Mouse (Mus musculus) liver, embryonic 15.5 days (tissue): ENCODE data around the gene Zfp827. TPM values are rescaled to one million over a fixed set of nuclear protein-coding genes. Genes with fewer than 3 reads are reported as not detected.

Source experiments
- ATAC-seq: fragments of 200-750 bp; cut with Nextera tagmentation; 2 replicates; pipeline ENCODE4 v1.8.0; 2017; ENCODE audit warnings: moderate number of reproducible peaks, mild to moderate bottlenecking, moderate library complexity; ENCODE audit not compliant: insufficient read depth
- H3K27ac ChIP-seq: fragments of 300-500 bp; sonication (generic); replicated peaks from 2 replicates; pipeline ENCODE4 v1.5.1; 2015; ENCODE audit warnings: mild to moderate bottlenecking, inconsistent platforms
- H3K27me3 ChIP-seq: fragments of 300-500 bp; sonication (generic); 2 replicates; pipeline ENCODE4 v1.6.1; 2015; ENCODE audit warnings: mild to moderate bottlenecking, inconsistent platforms
- H3K36me3 ChIP-seq: fragments of 300-500 bp; sonication (generic); replicated peaks from 2 replicates; pipeline ENCODE4 v1.6.1; 2015; ENCODE audit warnings: moderate library complexity, mild to moderate bottlenecking, inconsistent platforms
- H3K4me1 ChIP-seq: fragments of 300-500 bp; sonication (generic); replicated peaks from 2 replicates; pipeline ENCODE4 v1.6.1; 2015; ENCODE audit warnings: inconsistent platforms
- H3K4me2 ChIP-seq: fragments of 300-500 bp; sonication (generic); 2 replicates; pipeline ENCODE4 v1.6.1; 2015; ENCODE audit warnings: moderate library complexity, mild to moderate bottlenecking, inconsistent platforms
- H3K4me3 ChIP-seq: fragments of 300-500 bp; sonication (generic); replicated peaks from 2 replicates; pipeline ENCODE4 v1.5.1; 2015; ENCODE audit warnings: mild to moderate bottlenecking, inconsistent platforms
- H3K9ac ChIP-seq: fragments of 300-500 bp; sonication (generic); 2 replicates; pipeline ENCODE4 v1.6.1; 2015; ENCODE audit warnings: moderate library complexity, mild to moderate bottlenecking, inconsistent platforms
- H3K9me3 ChIP-seq: fragments of 300-500 bp; sonication (generic); replicated peaks from 2 replicates; pipeline ENCODE4 v1.6.1; 2016; ENCODE audit warnings: inconsistent platforms
- WGBS: fragments of 180-500 bp; shearing (Covaris S2); methylation state at CpG from one replicate; pipeline ENCODE4 v1.1.7; 2015; ENCODE audit warnings: mixed read lengths; ENCODE audit not compliant: insufficient replicate concordance; 5-methylcytosine and 5-hydroxymethylcytosine counted together
- polyA plus RNA-seq: library from polyadenylated mRNA; unstranded; fragments of >200 nt; fragmentation: Nextera tagmentation; extraction: Ambion mirVana; gene quantifications from 2 replicates; pipeline ENCODE4 v1.2.1, GENCODE M21; 2015

Zfp827 gene
- polyA plus RNA-seq, 1 experiment from 2014 or later = 0.47 TPM

DNA sequence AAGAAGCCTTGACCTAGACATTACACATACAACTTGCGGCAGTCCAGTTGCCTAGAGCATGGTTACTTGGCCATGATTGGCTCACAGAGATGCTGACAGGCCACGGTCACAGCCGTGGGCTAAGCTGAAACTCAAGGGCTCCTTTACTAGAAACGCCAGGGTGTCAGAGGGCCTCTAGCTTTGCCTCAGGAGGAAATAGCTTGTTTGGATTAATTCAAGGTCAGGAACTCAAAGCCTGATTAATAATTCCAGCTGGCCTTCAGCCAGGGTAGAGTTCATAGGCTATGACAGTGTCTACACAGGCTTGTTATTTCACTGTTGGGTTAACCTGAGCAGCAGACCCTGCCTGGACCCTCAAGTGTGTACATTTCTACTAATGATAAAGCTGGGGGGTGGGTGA is 132.1 kb downstream of the Zfp827 start:
- no peaks in the 10 kb centered on the region for H3K9me3 ChIP-seq
- no peak overlapping the region for H3K4me2 ChIP-seq
- no peaks in the 10 kb centered on the region for H3K27me3 ChIP-seq
- peaks cover 26% of the 10 kb centered on the region; the same call in 1 of the 2 replicates for H3K4me1 ChIP-seq
- H3K36me3 ChIP-seq = no peaks in the 10 kb centered on the region
- 68% methylated on average over 4 of the region's 4 CpGs for WGBS
- H3K27ac ChIP-seq = no peak overlapping the region
- no peak overlapping the region for H3K9ac ChIP-seq
- H3K4me3 ChIP-seq = no peak overlapping the region
- ATAC-seq = peak; percentile 20; the same call in 1 of the 2 replicates

DNA sequence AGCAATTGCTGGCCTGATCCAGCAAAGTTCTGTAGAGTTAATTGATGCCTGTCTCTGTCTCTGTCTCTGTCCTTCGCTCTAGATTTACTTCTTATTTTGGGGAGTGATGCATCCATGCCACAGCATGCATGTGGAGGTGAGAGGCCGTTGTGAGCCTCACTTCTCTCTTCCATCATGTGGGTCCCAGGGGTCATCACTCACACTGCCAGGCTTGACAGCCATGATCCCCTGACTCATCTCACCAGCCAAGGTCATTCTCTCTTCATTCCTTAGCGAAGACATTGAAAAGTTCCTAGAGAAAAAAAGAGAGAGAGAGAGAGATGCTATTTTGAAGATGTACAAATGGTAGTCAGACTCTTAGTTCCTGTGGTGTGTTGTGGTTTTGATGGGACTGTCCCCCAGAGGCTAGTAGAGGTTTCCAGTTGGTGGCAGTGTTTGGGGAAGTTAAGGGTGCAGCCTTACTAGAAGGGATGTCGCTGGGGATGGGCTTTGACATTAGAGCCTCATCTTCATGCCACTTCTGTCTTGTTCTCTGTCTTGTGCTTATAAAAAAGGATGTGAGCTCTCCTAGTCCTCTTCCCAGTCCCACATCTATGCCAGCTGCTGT is 133.0 kb downstream of the Zfp827 start:
- WGBS = 44% methylated on average over 4 of the region's 4 CpGs
- Histone ChIP-seq H3K9ac (no peak overlapping the region), H3K4me3 (no peak overlapping the region), H3K4me1 (peaks cover 26% of the 10 kb centered on the region; the same call in 1 of the 2 replicates), H3K4me2 (no peak overlapping the region), H3K27me3 (no peaks in the 10 kb centered on the region), H3K9me3 (no peaks in the 10 kb centered on the region), H3K27ac (no peak overlapping the region), H3K36me3 (no peaks in the 10 kb centered on the region)
- no peak for ATAC-seq

DNA sequence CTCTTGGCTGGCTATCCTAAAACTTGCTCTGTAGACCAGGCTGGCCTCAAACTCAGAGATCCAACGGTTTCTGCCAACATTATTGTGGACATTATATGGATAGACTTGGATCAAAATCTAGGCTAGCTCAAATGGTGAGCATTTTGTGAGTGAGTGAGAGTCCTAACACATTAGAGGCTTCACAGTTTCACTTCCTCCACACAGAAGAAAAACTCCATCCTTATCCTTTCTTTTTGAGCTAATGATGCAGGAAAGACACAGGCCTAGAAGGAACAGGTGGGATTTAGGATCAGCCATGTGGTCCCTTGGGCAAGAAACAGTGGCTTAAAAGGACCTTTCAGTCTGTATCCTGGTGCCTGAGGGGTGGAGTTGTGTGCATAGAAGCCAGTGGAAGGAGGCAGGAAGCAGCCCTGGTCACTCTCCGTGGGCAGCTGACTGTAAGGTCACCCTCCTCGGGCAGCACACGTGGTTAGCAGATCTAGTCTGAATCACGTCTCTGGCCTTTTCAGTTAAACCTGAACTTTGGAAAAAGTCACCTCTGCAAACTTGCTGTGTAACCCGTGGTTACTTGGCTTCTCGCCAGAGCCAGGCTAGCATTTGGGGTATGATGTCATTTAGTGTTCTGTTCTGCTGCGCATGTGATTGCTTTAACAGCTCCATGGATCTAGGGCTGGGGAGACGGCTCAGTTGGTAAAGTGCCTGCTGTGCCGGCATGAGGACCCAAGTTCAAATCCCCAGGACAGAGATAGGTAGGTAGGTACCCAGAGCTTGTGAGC is 134.5 kb downstream of the Zfp827 start:
- Histone ChIP-seq H3K4me1 (peaks cover 26% of the 10 kb centered on the region; the same call in 1 of the 2 replicates), H3K9ac (no peak overlapping the region), H3K4me3 (no peak overlapping the region), H3K36me3 (no peaks in the 10 kb centered on the region), H3K27me3 (no peaks in the 10 kb centered on the region), H3K27ac (peak overlapping the region; percentile 55; the same call in 1 of the 2 replicates), H3K4me2 (no peak overlapping the region), H3K9me3 (no peaks in the 10 kb centered on the region)
- peak; percentile 73 for ATAC-seq
- WGBS = 50% methylated on average over 10 of the region's 10 CpGs

DNA sequence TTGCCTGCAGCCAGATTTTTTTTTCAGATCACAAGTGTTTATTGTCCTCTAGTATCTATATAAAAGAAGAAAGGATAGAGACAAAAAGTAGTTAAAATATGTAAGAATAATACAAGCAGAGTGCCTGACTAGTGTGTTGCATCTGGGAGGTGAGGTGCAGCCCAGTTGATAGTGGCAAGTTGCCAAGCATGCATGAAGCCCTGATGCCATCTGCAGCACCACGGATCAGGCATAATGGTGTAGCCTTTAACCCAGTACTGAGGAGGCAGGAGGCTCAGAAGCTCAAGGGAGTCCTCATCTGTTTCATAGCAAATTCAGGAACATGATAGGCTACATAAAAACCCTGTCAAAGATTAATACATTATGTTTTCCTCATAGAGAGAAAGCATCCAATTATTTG is 136.1 kb downstream of the Zfp827 start:
- Histone ChIP-seq H3K4me2 (no peak overlapping the region), H3K4me1 (peaks cover 26% of the 10 kb centered on the region; the same call in 1 of the 2 replicates), H3K36me3 (no peaks in the 10 kb centered on the region), H3K9me3 (no peaks in the 10 kb centered on the region), H3K27ac (no peak overlapping the region), H3K4me3 (no peak overlapping the region), H3K9ac (no peak overlapping the region), H3K27me3 (no peaks in the 10 kb centered on the region)
- no peak for ATAC-seq
- 48% methylated on average over 1 of the region's 1 CpGs for WGBS

DNA sequence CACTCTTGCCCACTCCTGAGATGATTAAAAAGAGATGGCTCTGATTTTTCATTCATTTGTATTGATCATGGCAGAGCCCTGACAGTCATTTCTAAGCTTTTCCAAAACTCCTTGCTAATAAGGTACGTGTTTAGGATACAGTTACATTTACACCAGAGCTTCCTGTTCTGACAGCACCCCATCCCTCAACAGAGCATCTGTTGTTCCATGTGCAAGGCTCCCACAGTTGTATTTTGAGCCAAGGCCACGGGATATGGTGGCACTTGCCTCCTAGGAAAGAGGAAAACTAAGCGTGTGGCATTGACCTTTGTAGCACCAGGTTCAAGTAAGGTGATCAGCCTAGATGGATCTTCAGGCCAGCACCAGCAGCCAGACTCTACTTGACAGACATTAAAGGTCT is 137.0 kb downstream of the Zfp827 start:
- Histone ChIP-seq H3K4me1 (peaks cover 23% of the 10 kb centered on the region; the same call in 1 of the 2 replicates), H3K4me2 (no peak overlapping the region), H3K4me3 (no peak overlapping the region), H3K36me3 (no peaks in the 10 kb centered on the region), H3K9me3 (no peaks in the 10 kb centered on the region), H3K27me3 (no peaks in the 10 kb centered on the region), H3K9ac (no peak overlapping the region), H3K27ac (no peak overlapping the region)
- 69% methylated on average over 3 of the region's 3 CpGs for WGBS
- no peak for ATAC-seq

DNA sequence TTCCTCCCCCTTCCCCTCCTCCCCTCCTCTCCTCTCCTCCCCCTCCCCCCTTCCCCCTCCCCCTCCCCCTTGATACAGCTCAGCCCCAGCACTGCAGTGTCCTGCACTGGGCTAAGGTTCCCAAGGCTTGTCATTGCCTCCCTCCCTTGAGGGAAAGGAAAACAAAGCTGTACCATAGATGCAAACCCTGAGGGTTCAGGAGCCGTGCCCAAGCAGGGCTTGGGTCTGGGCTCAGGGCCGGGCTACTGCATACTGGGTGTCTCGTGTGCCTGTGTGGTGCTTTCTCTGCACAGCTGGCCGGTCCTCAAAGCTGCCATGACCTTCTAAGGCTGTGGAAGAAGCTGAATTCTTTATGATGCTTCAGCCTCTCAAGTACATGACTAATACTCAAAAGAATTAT is 145.4 kb downstream of the Zfp827 start:
- ATAC-seq = no peak
- no peaks in the 10 kb centered on the region for H3K9me3 ChIP-seq
- H3K27ac ChIP-seq = no peak overlapping the region
- no peaks in the 10 kb centered on the region for H3K36me3 ChIP-seq
- 64% methylated on average over 4 of the region's 4 CpGs for WGBS
- no peak overlapping the region for H3K9ac ChIP-seq
- no peaks in the 10 kb centered on the region for H3K27me3 ChIP-seq
- H3K4me1 ChIP-seq = no peaks in the 10 kb centered on the region
- no peak overlapping the region for H3K4me3 ChIP-seq
- no peak overlapping the region for H3K4me2 ChIP-seq

DNA sequence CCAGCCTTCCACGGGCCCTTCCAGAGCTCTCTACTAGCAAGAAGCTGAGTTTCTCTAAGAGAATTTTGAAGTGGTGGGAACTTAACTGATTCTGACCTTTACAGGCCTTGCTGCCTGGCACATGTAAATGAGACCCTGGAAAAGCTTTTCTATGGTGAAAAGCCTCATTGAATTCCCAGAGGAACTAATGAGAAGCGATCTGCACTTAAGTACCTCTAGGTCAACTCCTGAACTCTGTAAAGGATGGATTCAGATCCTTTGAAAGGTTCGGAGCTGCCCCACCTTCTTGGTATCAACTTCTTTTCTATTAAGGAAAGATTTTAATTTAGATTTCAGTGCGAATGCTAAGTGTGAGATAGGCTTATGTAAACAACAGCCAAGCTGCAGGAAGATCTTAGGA is 147.8 kb downstream of the Zfp827 start:
- ATAC-seq = no peak
- Histone ChIP-seq H3K4me2 (no peak overlapping the region), H3K9me3 (no peaks in the 10 kb centered on the region), H3K27me3 (no peaks in the 10 kb centered on the region), H3K36me3 (no peaks in the 10 kb centered on the region), H3K27ac (no peak overlapping the region), H3K4me1 (no peaks in the 10 kb centered on the region), H3K4me3 (no peak overlapping the region), H3K9ac (no peak overlapping the region)
- 58% methylated on average over 4 of the region's 4 CpGs for WGBS

DNA sequence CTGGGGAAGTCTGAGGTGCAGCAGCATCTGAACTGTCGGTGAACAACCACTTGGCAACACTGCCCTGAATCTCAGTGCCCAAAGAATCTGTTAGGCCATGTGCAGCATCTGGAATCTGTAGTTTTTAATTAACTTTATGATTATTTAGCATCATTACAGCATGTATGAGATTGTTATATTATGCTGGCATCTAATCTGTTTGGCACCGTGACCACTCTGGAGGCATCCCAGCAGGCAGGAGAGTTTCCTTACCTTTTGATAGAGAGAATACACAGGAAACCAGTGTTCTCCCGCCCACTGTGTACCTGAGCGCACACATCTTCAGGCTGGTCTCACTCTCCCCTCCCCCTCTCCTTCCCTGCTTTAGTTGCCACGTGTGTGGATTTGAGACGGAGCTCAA is 151.4 kb downstream of the Zfp827 start:
- no peak for ATAC-seq
- H3K4me3 ChIP-seq = no peak overlapping the region
- no peak overlapping the region for H3K27ac ChIP-seq
- H3K4me2 ChIP-seq = no peak overlapping the region
- H3K36me3 ChIP-seq = no peaks in the 10 kb centered on the region
- no peak overlapping the region for H3K9ac ChIP-seq
- 75% methylated on average over 6 of the region's 6 CpGs for WGBS
- H3K27me3 ChIP-seq = no peaks in the 10 kb centered on the region
- H3K9me3 ChIP-seq = no peaks in the 10 kb centered on the region
- H3K4me1 ChIP-seq = no peaks in the 10 kb centered on the region

DNA sequence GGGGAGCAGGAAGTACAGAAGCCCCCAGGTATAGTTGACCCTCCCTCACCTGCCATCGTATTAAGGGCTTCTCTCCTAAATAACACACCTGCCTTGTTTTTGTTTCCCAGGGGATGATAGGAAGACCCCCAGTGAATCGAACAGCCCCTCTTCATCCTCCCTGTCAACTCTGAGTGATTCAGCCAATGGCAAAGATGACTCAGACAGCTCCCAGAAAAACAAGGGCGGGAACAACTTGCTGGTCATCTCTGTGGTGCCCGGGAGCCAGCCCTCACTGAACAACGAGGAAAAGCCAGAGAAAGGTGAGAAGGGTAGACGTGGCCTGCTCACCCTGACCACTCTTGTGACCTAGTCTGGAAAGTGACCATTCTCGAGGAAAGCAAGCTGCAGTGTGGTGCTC is 157.3 kb downstream of the Zfp827 start:
- no peaks in the 10 kb centered on the region for H3K27me3 ChIP-seq

DNA sequence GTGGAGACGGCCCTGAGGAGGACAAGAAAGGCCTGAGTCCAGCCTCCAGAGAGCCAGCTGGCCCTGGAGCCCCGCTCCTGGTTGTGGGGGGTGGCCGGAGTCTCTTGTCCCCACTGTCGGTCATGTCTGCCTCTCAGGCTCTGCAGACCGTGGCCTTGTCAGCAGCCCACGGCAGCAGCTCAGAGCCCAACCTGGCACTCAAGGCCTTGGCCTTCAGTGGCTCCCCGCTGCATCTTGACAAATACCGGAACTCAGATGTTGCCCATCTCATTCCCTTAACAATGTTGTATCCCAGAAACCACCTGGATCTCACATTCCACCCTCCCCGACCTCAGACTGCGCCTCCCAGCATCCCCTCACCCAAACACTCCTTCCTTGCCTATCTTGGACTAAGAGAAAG is 161.8 kb downstream of the Zfp827 start:
- Histone ChIP-seq H3K27me3 (no peaks in the 10 kb centered on the region), H3K9ac (no peak overlapping the region), H3K4me1 (no peaks in the 10 kb centered on the region), H3K4me2 (no peak overlapping the region), H3K9me3 (no peaks in the 10 kb centered on the region), H3K36me3 (0 out of 2 replicates have a peak, but pooled peaks cover 4% of the 10 kb centered on the region), H3K27ac (no peak overlapping the region), H3K4me3 (no peak overlapping the region)
- 71% methylated on average over 10 of the region's 10 CpGs for WGBS
- ATAC-seq = no peak

More for the DNA sequence above, 157.3 kb downstream of the Zfp827 start:
- whole genome bisulfite sequencing = 62% methylated on average over 7 of the region's 7 CpGs
- Histone ChIP-seq H3K4me2 (no peak overlapping the region), H3K9ac (no peak overlapping the region), H3K36me3 (0 out of 2 replicates have a peak, but pooled peaks cover 4% of the 10 kb centered on the region), H3K9me3 (no peaks in the 10 kb centered on the region), H3K27ac (no peak overlapping the region), H3K4me1 (no peaks in the 10 kb centered on the region), H3K4me3 (no peak overlapping the region)
- ATAC-seq = no peak

DNA sequence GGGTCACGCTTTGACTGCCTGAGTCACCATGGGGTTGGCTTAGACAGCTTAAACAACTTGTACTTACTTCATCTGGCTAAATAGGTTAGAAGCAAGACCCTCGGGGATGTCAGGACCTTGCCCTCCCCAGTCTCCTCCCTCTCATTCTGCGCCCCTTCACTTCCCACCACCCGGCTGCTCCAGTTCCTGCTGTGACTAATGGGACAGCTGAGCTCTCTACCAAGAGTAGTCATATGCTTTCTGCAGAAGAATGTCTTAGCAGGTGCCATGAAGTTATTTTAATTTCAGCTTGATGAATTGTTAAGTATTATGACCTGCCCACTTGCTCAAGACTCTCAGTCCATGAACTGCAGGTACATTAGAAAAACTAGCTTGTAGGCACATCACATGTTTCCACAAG is 168.2 kb downstream of the Zfp827 start:
- no peaks in the 10 kb centered on the region for H3K9me3 ChIP-seq
- WGBS = 52% methylated on average over 4 of the region's 4 CpGs
- H3K27ac ChIP-seq = no peak overlapping the region
- H3K4me3 ChIP-seq = no peak overlapping the region
- H3K9ac ChIP-seq = no peak overlapping the region
- no peak overlapping the region for H3K4me2 ChIP-seq
- ATAC-seq = no peak
- H3K4me1 ChIP-seq = no peaks in the 10 kb centered on the region
- no peaks in the 10 kb centered on the region for H3K36me3 ChIP-seq
- no peaks in the 10 kb centered on the region for H3K27me3 ChIP-seq
